Mouse (Mus musculus): ENCODE measurements at regions not wholly inside any gene's neighbourhood (a gene's known extent, or its start where the extent isn't known, plus 50 kb on each side); places are given as distances from the start of the nearest gene placed in this dataset.

DNA sequence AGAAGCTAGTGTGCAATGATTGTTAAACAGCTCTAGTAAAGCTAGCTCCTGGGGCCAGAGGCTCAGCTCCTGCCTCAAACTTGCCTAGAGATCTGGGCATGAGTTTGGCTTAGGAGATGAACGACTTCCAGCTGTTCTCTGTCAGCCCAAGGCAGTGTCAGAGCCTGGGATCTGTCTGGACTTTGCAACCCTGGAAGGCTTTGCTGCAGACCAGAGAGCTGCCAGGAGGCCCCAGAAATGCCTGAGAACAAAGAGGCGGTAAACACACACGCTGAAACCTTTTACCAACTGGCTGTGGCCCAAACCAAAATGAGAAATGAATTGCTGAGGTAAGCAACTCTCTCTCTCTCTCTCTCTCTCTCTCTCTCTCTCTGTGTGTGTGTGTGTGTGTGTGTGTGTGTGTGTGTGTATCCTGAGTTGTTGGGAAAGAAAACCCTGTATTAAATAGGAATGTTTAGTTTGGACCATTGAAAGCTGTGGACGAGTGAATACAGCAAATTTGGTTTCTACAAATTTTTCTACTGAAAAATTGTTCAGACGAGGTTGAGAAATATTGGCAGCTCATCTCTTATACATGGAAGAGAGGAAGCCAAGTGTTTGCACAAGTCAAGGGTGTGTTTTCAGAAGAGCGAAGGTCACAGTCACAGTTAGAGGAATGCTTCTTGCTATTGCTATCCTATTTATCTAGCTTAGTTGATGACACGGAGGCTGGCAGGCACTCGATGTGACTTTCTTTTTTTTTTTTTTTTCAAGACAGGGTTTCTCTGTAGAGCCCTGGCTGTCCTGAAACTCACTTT, 125.1 kb upstream of the Serp2 start:
- Histone ChIP-seq H3K4me2 (ENCODE audit: low read depth) (no peak overlapping the region), H3K36me3 (ENCODE audit: control insufficient read depth, insufficient read depth, low read length) (no peaks in the 10 kb centered on the region), H3K27ac (ENCODE audit: low read depth, low read length) (no peak overlapping the region), H3K9ac (ENCODE audit: low read length) (no peak overlapping the region), H3K9me3 (ENCODE audit: control insufficient read depth, low read length) (no peaks in the 10 kb centered on the region), H3K4me3 (ENCODE audit: low read depth, low read length) (no peak overlapping the region), H3K4me1 (ENCODE audit: control insufficient read depth, insufficient read depth, low read length) (peaks cover 14% of the 10 kb centered on the region), H3K27me3 (ENCODE audit: control insufficient read depth, insufficient read depth, low read length) (no peaks in the 10 kb centered on the region)
- DNase-seq (ENCODE audit: low spot score): no peak
- WGBS: 56% methylated on average over 8 of the region's 8 CpGs
- ATAC-seq (ENCODE audit: insufficient read depth, low FRiP score, low TSS enrichment): no peak

DNA sequence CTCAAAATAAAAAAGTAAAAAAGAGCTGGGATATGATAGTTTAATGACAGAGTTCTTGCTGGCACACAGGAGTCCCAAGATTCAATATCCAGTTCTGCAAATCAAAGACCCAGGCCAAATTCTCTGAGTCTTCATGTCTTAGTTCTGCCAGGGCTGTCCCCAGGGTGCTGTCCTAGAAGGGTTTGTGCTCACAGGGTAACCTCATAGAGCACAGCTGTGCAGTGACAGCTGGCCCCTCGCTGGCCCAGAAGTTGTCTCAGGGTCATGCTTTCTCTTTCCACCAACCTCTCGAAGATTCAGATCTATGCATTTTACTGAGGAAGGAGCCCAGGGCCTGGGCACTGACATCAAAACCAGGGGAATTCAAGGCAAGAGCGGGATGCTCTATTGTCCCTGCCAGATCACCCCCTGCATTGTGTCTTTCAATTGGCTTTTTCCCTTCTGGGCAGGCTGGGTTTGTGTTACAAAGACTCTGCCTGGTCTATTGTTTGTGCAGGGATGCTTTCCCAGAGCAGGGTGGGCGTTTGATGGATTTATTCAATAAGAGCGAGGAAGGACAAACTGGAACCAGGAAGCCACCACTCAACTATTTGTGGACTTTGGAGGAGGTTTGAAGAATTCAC, 121.9 kb upstream of the Serp2 start:
- Histone ChIP-seq H3K27me3 (ENCODE audit: control insufficient read depth, insufficient read depth, low read length) (no peaks in the 10 kb centered on the region), H3K36me3 (ENCODE audit: control insufficient read depth, insufficient read depth, low read length) (no peaks in the 10 kb centered on the region), H3K9me3 (ENCODE audit: control insufficient read depth, low read length) (no peaks in the 10 kb centered on the region), H3K4me1 (ENCODE audit: control insufficient read depth, insufficient read depth, low read length) (0 out of 2 replicates have a peak, but pooled peaks cover 3% of the 10 kb centered on the region), H3K27ac (ENCODE audit: low read depth, low read length) (peak overlapping the region; percentile 7; the same call in 1 of the 2 replicates), H3K4me3 (ENCODE audit: low read depth, low read length) (no peak overlapping the region), H3K4me2 (ENCODE audit: low read depth) (no peak overlapping the region), H3K9ac (ENCODE audit: low read length) (no peak overlapping the region)
- no peak for ATAC-seq (ENCODE audit: insufficient read depth, low FRiP score, low TSS enrichment)
- 25% methylated on average over 5 of the region's 5 CpGs for WGBS
- no peak for DNase-seq (ENCODE audit: low spot score)

DNA sequence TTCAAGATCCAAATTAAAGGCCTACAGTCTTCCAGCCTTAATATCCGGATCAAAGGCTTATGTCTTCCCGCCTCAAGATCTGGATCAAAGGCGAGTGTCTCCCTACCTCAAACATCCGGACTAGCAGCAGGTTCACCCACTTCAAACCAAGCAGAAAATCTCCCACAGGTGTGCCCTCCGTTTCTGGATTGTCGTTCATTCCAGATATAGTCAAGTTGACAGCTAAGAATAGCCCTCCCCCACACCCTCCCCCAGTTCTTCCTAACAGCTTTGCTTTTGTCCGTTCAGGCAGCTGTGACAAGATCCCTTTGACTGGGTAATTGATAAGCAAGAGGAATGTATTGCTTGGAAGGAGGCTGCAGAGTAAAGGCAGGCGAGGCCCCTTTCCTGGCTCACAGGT, 118.3 kb upstream of the Serp2 start:
- no peak overlapping the region for H3K27ac ChIP-seq (ENCODE audit: low read depth, low read length)
- no peaks in the 10 kb centered on the region for H3K27me3 ChIP-seq (ENCODE audit: control insufficient read depth, insufficient read depth, low read length)
- H3K9me3 ChIP-seq (ENCODE audit: control insufficient read depth, low read length): no peaks in the 10 kb centered on the region
- WGBS: 25% methylated on average over 8 of the region's 8 CpGs
- ATAC-seq (ENCODE audit: insufficient read depth, low FRiP score, low TSS enrichment): no peak
- no peaks in the 10 kb centered on the region for H3K36me3 ChIP-seq (ENCODE audit: control insufficient read depth, insufficient read depth, low read length)
- H3K4me3 ChIP-seq (ENCODE audit: low read depth, low read length): no peak overlapping the region
- no peak overlapping the region for H3K4me2 ChIP-seq (ENCODE audit: low read depth)
- H3K9ac ChIP-seq (ENCODE audit: low read length): no peak overlapping the region
- H3K4me1 ChIP-seq (ENCODE audit: control insufficient read depth, insufficient read depth, low read length): 0 out of 2 replicates have a peak, but pooled peaks cover 3% of the 10 kb centered on the region
- no peak for DNase-seq (ENCODE audit: low spot score)

DNA sequence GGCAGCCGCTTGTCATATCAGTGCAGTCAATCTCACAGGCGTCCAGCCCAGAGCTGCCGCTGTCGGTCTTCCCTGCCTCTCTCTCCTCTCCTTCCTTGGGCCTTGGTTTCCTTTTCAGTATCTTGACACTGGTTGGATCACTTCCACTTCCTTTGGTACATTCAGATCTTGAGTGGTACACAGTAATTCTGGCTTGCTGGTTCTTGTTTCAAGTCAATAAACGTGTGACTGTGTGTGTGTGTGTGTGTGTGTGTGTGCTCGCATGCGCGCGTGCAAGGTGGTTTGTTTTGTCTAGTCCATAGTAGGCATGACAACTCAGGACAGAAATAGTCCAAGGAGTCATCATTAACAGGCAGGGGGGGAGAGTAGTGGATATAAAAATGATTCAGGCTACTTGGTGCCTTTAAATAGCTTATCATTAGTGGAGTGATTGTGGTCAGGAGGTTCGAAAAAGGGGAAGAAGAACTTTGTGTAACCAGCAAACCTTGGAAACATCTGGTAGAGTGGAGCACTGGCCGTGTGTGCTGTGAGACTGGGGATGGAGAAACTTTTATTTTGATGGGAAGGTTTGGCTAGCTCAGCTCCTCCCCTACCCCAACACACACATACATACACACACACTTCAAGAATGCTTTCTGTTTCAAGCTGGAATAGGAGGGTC, 117.1 kb upstream of the Serp2 start:
- no peak overlapping the region for H3K9ac ChIP-seq (ENCODE audit: low read length)
- H3K36me3 ChIP-seq (ENCODE audit: control insufficient read depth, insufficient read depth, low read length): no peaks in the 10 kb centered on the region
- 87% methylated on average over 11 of the region's 11 CpGs for WGBS
- H3K4me3 ChIP-seq (ENCODE audit: low read depth, low read length): no peak overlapping the region
- no peak overlapping the region for H3K27ac ChIP-seq (ENCODE audit: low read depth, low read length)
- H3K27me3 ChIP-seq (ENCODE audit: control insufficient read depth, insufficient read depth, low read length): no peaks in the 10 kb centered on the region
- ATAC-seq (ENCODE audit: insufficient read depth, low FRiP score, low TSS enrichment) (no peak), DNase-seq (ENCODE audit: low spot score) (no peak)
- 0 out of 2 replicates have a peak, but pooled peaks cover 3% of the 10 kb centered on the region for H3K4me1 ChIP-seq (ENCODE audit: control insufficient read depth, insufficient read depth, low read length)
- H3K9me3 ChIP-seq (ENCODE audit: control insufficient read depth, low read length): no peaks in the 10 kb centered on the region
- no peak overlapping the region for H3K4me2 ChIP-seq (ENCODE audit: low read depth)

DNA sequence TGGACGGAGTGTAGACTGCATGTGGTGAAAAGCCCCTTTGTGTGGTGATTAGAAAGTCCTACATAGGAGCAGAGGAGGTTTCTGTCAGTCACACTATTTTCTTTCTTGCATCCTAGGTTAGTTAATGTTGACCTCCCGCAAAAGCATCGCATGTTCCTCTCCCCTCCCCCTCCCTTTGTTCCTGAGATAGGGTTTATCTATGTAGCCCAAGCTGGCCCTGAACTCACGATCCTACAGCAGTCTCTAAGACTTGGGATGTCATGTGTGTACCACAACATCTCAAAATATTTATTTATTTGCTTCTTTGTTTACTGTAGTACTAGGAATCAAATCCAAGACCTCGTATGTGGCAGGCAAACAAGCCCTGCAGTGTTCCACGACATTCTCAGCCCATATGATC, 116.2 kb upstream of the Serp2 start:
- Histone ChIP-seq H3K4me3 (ENCODE audit: low read depth, low read length) (no peak overlapping the region), H3K4me2 (ENCODE audit: low read depth) (no peak overlapping the region), H3K9ac (ENCODE audit: low read length) (no peak overlapping the region), H3K36me3 (ENCODE audit: control insufficient read depth, insufficient read depth, low read length) (no peaks in the 10 kb centered on the region), H3K9me3 (ENCODE audit: control insufficient read depth, low read length) (no peaks in the 10 kb centered on the region), H3K4me1 (ENCODE audit: control insufficient read depth, insufficient read depth, low read length) (no peaks in the 10 kb centered on the region), H3K27me3 (ENCODE audit: control insufficient read depth, insufficient read depth, low read length) (no peaks in the 10 kb centered on the region), H3K27ac (ENCODE audit: low read depth, low read length) (no peak overlapping the region)
- 82% methylated on average over 6 of the region's 6 CpGs for WGBS
- ATAC-seq (ENCODE audit: insufficient read depth, low FRiP score, low TSS enrichment) (no peak), DNase-seq (ENCODE audit: low spot score) (no peak)

DNA sequence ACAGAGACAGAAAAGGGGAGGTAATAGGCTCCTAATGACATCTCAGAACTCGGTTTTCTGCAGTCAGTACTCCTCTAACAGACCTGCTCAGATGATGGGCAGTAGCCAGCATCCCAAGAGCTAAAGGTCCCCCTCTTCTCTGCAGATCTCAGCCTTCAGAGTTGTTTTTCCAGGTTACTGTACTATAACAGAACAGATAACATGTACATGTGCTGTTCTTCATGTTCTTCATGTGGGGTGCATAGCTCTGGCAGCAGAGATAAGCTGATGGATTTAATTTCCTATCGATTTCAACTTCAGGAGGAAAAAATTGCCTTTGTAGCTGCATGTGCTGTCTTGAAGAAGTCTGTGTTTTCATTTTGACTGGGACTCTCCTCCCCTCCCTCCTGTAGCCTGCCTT, 115.8 kb upstream of the Serp2 start:
- H3K4me2 ChIP-seq (ENCODE audit: low read depth): no peak overlapping the region
- no peaks in the 10 kb centered on the region for H3K4me1 ChIP-seq (ENCODE audit: control insufficient read depth, insufficient read depth, low read length)
- H3K27ac ChIP-seq (ENCODE audit: low read depth, low read length): no peak overlapping the region
- H3K27me3 ChIP-seq (ENCODE audit: control insufficient read depth, insufficient read depth, low read length): no peaks in the 10 kb centered on the region
- ATAC-seq (ENCODE audit: insufficient read depth, low FRiP score, low TSS enrichment): no peak
- no peaks in the 10 kb centered on the region for H3K36me3 ChIP-seq (ENCODE audit: control insufficient read depth, insufficient read depth, low read length)
- H3K9me3 ChIP-seq (ENCODE audit: control insufficient read depth, low read length): no peaks in the 10 kb centered on the region
- H3K9ac ChIP-seq (ENCODE audit: low read length): no peak overlapping the region
- no peak overlapping the region for H3K4me3 ChIP-seq (ENCODE audit: low read depth, low read length)
- 78% methylated on average over 2 of the region's 2 CpGs for WGBS
- no peak for DNase-seq (ENCODE audit: low spot score)

DNA sequence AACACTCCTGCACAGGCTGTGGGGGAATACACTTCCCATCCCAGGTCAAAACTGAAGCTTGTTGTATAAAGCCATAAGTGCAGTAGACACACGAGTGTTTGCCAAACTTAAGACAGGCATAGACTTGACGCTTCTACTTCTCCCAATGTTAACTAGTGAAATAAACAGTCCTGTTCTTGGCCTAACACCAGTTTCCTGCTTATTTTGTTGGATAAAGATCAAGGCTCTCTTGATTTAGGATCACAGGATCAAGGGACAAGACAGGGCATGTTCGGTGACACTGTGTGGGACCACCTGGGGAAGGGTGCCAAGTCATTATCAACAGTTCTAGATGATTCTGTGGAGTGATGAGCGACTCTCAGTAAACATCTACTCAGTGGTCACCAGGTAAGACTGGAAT, 114.3 kb upstream of the Serp2 start:
- no peaks in the 10 kb centered on the region for H3K4me1 ChIP-seq (ENCODE audit: control insufficient read depth, insufficient read depth, low read length)
- H3K36me3 ChIP-seq (ENCODE audit: control insufficient read depth, insufficient read depth, low read length): no peaks in the 10 kb centered on the region
- no peaks in the 10 kb centered on the region for H3K27me3 ChIP-seq (ENCODE audit: control insufficient read depth, insufficient read depth, low read length)
- no peak for ATAC-seq (ENCODE audit: insufficient read depth, low FRiP score, low TSS enrichment)
- no peak overlapping the region for H3K4me3 ChIP-seq (ENCODE audit: low read depth, low read length)
- no peak overlapping the region for H3K9ac ChIP-seq (ENCODE audit: low read length)
- H3K9me3 ChIP-seq (ENCODE audit: control insufficient read depth, low read length): no peaks in the 10 kb centered on the region
- WGBS: 91% methylated on average over 4 of the region's 4 CpGs
- no peak overlapping the region for H3K4me2 ChIP-seq (ENCODE audit: low read depth)
- H3K27ac ChIP-seq (ENCODE audit: low read depth, low read length): no peak overlapping the region
- DNase-seq (ENCODE audit: low spot score): no peak

DNA sequence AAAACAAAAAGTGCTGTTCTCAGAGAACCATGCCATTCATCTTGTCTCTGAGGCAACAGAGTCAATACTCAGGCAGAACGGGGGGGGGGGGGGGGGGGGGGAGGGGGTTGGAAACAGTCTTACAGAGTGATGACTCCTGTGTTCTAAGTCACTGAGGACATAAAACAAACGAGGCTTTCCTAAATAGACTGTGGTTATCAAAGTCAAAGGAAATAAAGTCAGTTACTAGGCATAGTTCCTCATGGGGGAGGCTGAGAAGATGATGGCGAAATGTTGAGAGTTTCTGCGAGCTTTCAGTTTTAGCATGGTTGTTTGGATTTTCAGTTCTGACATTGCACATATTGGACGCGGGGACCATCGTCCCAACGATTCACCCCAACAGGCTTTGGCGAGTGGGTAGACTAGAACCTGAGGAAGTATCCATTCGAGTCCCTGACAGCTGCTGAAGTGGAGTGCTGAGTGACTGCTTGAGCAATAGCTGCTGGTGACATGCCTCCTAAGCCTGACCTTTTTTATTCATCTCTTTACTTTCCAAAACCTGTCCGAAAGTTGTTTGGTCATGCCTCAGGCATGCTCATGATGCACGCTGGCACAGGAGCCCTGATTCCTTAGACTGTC, 109.2 kb upstream of the Serp2 start:
- DNase-seq (ENCODE audit: low spot score) (no peak), ATAC-seq (ENCODE audit: insufficient read depth, low FRiP score, low TSS enrichment) (no peak)
- Histone ChIP-seq H3K9me3 (ENCODE audit: control insufficient read depth, low read length) (no peaks in the 10 kb centered on the region), H3K4me3 (ENCODE audit: low read depth, low read length) (no peak overlapping the region), H3K9ac (ENCODE audit: low read length) (no peak overlapping the region), H3K27ac (ENCODE audit: low read depth, low read length) (no peak overlapping the region), H3K36me3 (ENCODE audit: control insufficient read depth, insufficient read depth, low read length) (no peaks in the 10 kb centered on the region), H3K27me3 (ENCODE audit: control insufficient read depth, insufficient read depth, low read length) (no peaks in the 10 kb centered on the region), H3K4me2 (ENCODE audit: low read depth) (no peak overlapping the region), H3K4me1 (ENCODE audit: control insufficient read depth, insufficient read depth, low read length) (no peaks in the 10 kb centered on the region)
- 78% methylated on average over 12 of the region's 12 CpGs for WGBS
